Mouse (Mus musculus) telencephalon, adult 2 months (tissue): ENCODE data around the gene Timm44.

Experiments
- DNase-seq: peaks from one replicate; pipeline ENCODE4 v3.0.0-alpha.2; 2011; ENCODE audit warnings: low read depth, low spot score

Timm44 gene

GRCm38 (mm10) chr8:4237814-4238433 is 37.8 kb downstream of the Timm44 start:
- DNase-seq, result no peak

GRCm38 (mm10) chr8:4230612-4231351 is 44.9 kb downstream of the Timm44 start:
- no peak for DNase-seq

- no peak for DNase-seq
Measured at GRCm38 (mm10) chr8:4229784-4230183, 45.9 kb downstream of the Timm44 start.

DNA sequence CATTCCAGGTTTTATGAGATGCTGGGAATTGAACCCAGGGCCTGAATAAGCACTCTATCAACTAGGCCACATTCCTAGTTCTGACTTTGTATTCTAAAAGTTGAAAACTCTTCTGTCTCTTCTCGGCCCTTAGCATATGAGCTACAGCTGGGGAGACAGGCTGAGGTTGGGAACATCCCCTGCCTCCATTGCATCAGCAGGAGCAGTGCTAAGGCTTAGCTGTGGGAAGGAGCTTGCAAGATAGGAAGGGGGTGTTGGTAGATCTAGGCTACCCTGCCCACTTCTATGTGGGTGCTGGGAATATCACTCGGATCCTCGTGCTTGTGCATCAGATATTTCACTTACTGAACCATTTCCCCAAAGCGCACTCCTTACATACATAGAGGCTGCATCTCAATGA is 47.8 kb downstream of the Timm44 start:
- no peak for DNase-seq

DNA sequence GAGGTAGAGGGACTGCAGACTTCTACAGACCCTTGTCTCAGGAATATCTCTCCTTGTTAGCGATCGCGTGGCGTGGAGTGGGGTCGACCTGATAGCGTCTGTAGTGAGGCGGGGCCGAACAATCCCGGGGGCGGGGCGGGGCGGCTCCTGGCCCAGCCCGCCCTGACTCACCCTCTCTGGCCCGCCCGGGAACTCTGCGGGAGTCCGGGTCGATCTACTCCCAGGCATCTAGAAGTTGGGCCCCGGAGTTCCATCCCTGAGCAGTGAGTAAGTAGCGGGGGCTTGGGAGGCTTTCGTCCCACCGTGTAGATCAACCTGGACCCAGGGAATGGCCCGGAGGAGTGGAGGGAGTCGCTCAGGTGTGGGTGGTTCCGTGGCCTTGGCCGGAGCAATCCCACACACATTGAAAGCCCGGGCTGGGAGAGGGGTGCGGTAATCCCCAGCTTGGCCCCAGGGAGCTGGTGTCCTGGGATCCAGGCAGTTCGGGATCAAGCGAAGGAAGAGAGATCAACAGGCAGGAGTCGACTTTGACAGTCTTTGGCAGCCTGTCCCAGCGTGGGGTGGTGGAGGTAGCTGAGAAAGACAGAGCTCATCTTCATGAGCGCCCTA is 48.9 kb downstream of the Timm44 start, which contains the start of gene Lrrc8e:
TSS of gene Lrrc8e (plus strand) at position 89 of the 609 bp plus-strand sequence.
- no peak for DNase-seq

DNA sequence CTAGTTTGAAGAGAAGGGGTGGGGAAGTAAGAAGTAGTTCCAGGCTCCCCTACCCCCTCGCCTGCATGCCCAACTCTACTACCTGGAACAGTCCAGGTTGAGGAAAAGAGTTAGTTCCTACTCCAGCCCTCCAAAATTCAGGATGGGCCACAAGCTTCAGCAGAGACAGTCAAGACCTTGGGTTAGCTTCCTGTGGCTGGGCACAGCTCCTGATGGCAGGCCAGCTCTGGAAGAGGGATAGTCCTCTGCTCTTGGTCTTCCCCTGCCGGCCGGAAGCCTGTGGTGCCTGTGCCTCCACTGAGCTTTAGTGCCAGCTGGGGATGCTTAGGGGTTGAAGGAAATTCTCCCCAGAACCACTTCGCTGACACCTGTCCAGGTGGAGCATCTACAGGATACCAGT is 49.4 kb downstream of the Timm44 start:
- DNase-seq, result no peak

GRCm38 (mm10) chr8:4222059-4222458 is 53.7 kb downstream of the Timm44 start:
- no peak for DNase-seq

- DNase-seq, result no peak
Measured at GRCm38 (mm10) chr8:4219617-4220016, 56.1 kb downstream of the Timm44 start.

DNA sequence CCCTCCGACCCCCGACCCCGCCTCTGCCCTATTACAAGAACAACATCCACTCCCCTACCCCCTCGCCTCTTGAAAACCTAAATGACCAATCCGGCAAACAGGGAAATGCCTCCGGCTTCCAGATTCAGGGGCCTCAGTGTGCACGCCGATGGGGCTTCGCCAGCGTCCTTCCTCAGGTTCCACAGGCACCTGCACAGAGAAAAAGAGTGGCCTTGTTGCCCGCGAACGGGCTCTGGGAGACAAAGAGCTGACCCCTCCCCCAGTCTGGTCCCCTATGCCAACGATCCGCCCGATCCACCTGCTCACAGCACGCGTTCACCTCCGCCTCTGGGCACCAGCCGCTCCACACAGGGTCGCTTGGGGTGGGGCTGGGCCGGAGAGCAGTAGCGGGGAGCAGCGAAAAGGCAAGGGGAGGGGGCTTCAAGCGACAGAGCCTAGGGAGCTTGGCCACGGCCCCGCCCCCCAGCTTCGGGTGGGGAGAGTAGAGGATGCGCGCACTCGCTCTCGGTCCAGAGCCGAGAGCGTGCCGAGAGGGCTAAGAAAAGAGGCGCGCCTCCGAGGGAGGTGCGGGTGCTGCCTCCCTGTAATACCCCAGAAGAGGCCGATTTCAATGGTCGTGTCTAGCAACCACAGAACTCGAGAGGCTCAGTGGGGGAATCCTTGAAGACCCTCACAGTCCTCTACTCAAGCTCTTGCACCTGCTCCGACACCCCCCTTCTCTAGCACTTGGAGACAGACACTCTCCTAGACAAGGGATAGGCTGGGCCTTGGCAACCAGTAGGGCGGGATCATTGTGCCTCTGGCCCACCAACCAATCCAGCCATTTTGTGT is 58.7 kb downstream of the Timm44 start, which contains the start of gene Prr36:
TSS of gene Prr36 (minus strand) at position 669 of the 831 bp plus-strand sequence.
- peak; percentile 71 for DNase-seq

- DNase-seq, result no peak
Measured at GRCm38 (mm10) chr8:4216296-4216695, 59.4 kb downstream of the Timm44 start.

- no peak for DNase-seq
Measured at GRCm38 (mm10) chr8:4214006-4214980, 61.4 kb downstream of the Timm44 start.

DNA sequence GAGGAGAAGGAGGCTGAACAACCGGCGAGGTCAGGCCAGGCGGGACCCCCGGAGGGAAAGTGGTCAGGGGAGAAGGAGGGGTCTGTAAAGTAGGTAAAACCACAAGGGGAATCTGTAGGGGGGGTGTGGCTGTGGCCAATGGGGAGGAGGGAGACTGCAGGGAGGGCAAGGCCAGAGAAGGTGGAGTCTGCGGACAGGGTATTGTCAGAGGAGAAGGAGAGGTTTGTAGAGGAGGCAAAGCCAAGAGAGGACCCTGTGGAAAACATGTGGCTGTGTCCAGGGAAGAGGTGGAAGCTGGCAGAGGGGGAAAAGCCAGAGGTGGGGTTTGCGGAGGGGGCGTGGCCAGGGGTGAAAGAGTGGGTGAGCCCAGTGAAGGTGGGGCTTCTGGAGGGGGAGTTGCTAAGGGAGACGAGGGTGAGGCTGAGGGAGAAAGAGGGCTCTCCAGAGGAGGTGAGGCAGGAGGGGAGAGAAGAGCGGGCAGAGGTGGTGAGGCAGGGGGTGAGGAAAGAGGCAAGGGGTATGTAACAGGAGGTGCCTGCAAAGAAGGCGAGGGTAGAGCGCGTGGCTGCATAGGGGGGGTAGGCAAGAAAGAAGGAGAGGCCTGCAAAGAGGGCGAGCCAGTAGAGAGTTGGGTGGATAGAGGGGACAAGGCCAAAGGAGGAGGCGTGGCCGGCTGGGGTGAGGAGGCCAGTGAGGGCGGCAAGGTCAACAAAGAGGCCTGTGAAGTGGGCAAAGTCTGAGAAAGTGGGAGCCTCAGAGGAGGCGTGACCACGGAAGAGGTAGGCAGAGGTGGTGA is 62.3 kb downstream of the Timm44 start:
- no peak for DNase-seq

GRCm38 (mm10) chr8:4212809-4213209 is 62.9 kb downstream of the Timm44 start:
- DNase-seq, result no peak

- DNase-seq, result no peak
Measured at GRCm38 (mm10) chr8:4211097-4211496, 64.6 kb downstream of the Timm44 start.
